Mouse (Mus musculus) forebrain, embryonic 11.5 days (tissue): ENCODE measurements at regions not wholly inside any gene's neighbourhood (a gene's known extent, or its start where the extent isn't known, plus 50 kb on each side); places are given as distances from the start of the nearest gene placed in this dataset. TPM values are rescaled to one million over a fixed set of nuclear protein-coding genes. Genes with fewer than 3 reads are reported as not detected.

Experiments
- ATAC-seq: fragments of 200-750 bp; cut with Nextera tagmentation; replicated peaks from 2 replicates; pipeline ENCODE4 v1.8.0; 2017; ENCODE audit warnings: moderate TSS enrichment; ENCODE audit not compliant: low FRiP score
- DNase-seq: peaks from one replicate; pipeline ENCODE4 v3.0.0-alpha.2; 2017; ENCODE audit warnings: low spot score
- H3K27ac ChIP-seq: fragments of 300-500 bp; sonication (generic); 2 replicates; pipeline ENCODE4 v1.5.1; 2014; ENCODE audit warnings: low read depth, low read length
- H3K27me3 ChIP-seq: fragments of 300-500 bp; sonication (generic); 2 replicates; pipeline ENCODE4 v1.6.1; 2014; ENCODE audit warnings: mild to moderate bottlenecking, low read length, mixed read lengths; ENCODE audit not compliant: control insufficient read depth, insufficient read depth
- H3K36me3 ChIP-seq: fragments of 300-500 bp; sonication (generic); 2 replicates; pipeline ENCODE4 v1.6.1; 2014; ENCODE audit warnings: mild to moderate bottlenecking, low read length, moderate library complexity, mixed read lengths; ENCODE audit not compliant: control insufficient read depth, insufficient read depth
- H3K4me1 ChIP-seq: fragments of 300-500 bp; sonication (generic); replicated peaks from 2 replicates; pipeline ENCODE4 v1.6.1; 2014; ENCODE audit warnings: low read length, mixed read lengths; ENCODE audit not compliant: control insufficient read depth, insufficient read depth
- H3K4me2 ChIP-seq: fragments of 300-500 bp; sonication (generic); 2 replicates; pipeline ENCODE4 v1.6.1; 2014; ENCODE audit warnings: low read depth, mild to moderate bottlenecking, low read length, moderate library complexity, mixed read lengths; ENCODE audit not compliant: severe bottlenecking
- H3K4me3 ChIP-seq: fragments of 300-500 bp; sonication (generic); 2 replicates; pipeline ENCODE4 v1.5.1; 2014; ENCODE audit warnings: low read depth, low read length
- H3K9ac ChIP-seq: fragments of 300-500 bp; sonication (generic); 2 replicates; pipeline ENCODE4 v1.6.1; 2014; ENCODE audit warnings: low read length
- H3K9me3 ChIP-seq: fragments of 300-500 bp; sonication (generic); 2 replicates; pipeline ENCODE4 v1.6.1; 2016; ENCODE audit warnings: low read length, mixed read lengths; ENCODE audit not compliant: control insufficient read depth
- WGBS: fragments of 180-500 bp; shearing (Covaris S2); extraction: QIAGEN DNeasy Blood & Tissue Kit; methylation state at CpG from one replicate; pipeline ENCODE4 v1.1.7; 2014; 5-methylcytosine and 5-hydroxymethylcytosine counted together
- microRNA counts: library from miRNA; unstranded; fragments of <30 nt; microRNA quantifications from one replicate; lab custom pipeline; 2015
- microRNA-seq: library from miRNA; unstranded; fragments of <30 nt; microRNA quantifications from one replicate; pipeline ENCODE4, GENCODE M21; 2016; ENCODE audit not compliant: insufficient number of aligned reads

DNA sequence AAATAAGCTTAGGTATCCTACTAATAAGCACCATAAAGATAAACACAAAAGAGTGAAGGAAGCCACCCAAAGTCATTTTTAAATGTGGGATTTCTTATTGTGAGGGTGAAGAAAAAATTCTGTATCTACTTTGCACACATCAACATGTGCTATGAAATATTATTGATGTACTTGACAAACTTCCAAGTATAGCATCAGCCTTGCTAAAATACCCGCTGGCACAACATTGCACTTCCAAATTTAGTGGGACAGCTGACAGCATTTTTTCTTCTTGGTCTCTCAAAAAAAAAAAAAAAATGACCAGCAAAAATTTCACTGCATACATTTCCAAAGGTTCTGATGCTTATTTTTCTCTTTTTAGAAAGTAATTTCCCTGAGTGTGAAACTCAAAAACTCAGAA is 101.9 kb upstream of the Tll1 start:
- no peak overlapping the region for H3K4me2 ChIP-seq
- no peaks in the 10 kb centered on the region for H3K27me3 ChIP-seq
- no peaks in the 10 kb centered on the region for H3K4me1 ChIP-seq
- ATAC-seq: no peak
- no peak for DNase-seq
- no peaks in the 10 kb centered on the region for H3K36me3 ChIP-seq
- no peak overlapping the region for H3K27ac ChIP-seq
- WGBS: 92% methylated on average over 1 of the region's 1 CpGs
- H3K9ac ChIP-seq: no peak overlapping the region
- no peaks in the 10 kb centered on the region for H3K9me3 ChIP-seq
- no peak overlapping the region for H3K4me3 ChIP-seq

DNA sequence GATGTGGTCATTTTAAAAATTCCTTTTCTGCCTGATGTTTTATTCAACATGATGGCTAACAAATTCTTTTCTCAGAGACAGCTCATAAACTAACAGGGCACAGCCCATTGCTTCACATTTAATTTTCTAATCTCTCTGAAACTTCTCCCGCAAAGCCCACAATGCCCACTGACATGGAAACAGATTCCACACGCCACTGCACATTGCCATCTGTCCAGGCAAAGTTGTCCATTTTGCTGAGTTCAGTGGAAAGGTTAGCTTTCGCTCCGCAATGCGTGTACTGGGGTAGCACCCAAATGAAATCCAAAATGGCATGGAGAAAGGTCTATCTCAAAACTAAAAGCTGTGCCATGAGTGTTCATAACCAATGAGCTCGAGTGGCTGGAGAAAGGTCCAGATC is 76.7 kb upstream of the Tll1 start:
- Histone ChIP-seq H3K9ac (no peak overlapping the region), H3K36me3 (no peaks in the 10 kb centered on the region), H3K27ac (no peak overlapping the region), H3K9me3 (no peaks in the 10 kb centered on the region), H3K4me2 (no peak overlapping the region), H3K4me1 (no peaks in the 10 kb centered on the region), H3K4me3 (no peak overlapping the region), H3K27me3 (no peaks in the 10 kb centered on the region)
- ATAC-seq (no peak), DNase-seq (no peak)
- 87% methylated on average over 6 of the region's 6 CpGs for WGBS

DNA sequence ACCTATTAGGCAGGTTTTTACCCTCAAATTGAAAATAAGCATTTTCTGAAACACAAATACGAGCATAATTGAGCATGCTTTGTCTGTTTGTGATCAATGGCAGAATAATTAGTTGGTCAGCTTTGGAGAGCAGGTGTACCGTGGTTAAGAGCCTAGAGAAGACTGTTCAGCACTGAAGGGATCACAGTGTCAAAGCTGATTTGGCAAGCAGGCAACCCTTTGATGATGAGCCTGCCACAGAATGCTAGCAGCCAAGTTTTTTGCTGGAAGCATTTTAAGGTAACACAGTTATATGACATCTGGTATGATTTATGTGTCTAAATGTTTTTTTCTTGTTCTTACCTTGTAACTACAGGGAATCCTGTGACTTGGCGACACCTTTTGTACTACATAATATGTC is 75.5 kb upstream of the Tll1 start:
- Histone ChIP-seq H3K4me2 (no peak overlapping the region), H3K4me1 (no peaks in the 10 kb centered on the region), H3K4me3 (no peak overlapping the region), H3K9ac (no peak overlapping the region), H3K36me3 (no peaks in the 10 kb centered on the region), H3K27me3 (no peaks in the 10 kb centered on the region), H3K9me3 (no peaks in the 10 kb centered on the region), H3K27ac (no peak overlapping the region)
- ATAC-seq (no peak), DNase-seq (no peak)
- WGBS: 53% methylated on average over 3 of the region's 3 CpGs

DNA sequence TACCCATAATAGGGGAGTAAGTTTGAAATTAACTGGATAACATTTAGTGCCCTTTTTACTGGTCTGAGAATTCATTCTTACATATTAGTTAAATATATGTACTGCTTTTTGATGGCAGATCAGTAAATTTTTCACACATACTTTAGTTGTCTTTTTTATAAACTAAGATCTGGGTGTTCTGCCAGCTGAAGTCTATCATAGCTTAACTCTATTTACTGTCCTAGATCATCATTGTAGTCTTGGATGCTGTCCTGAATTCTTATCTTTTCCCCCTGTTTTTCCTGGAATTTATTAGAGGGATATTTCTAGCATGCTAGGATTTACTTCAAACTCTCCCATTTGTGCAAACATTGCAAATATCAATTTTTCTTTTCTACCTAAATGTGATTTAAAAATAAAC is 74.3 kb upstream of the Tll1 start:
- Histone ChIP-seq H3K9ac (no peak overlapping the region), H3K4me2 (no peak overlapping the region), H3K4me1 (no peaks in the 10 kb centered on the region), H3K4me3 (no peak overlapping the region), H3K27ac (no peak overlapping the region), H3K9me3 (no peaks in the 10 kb centered on the region), H3K36me3 (no peaks in the 10 kb centered on the region), H3K27me3 (no peaks in the 10 kb centered on the region)
- no peak for DNase-seq
- no peak for ATAC-seq

DNA sequence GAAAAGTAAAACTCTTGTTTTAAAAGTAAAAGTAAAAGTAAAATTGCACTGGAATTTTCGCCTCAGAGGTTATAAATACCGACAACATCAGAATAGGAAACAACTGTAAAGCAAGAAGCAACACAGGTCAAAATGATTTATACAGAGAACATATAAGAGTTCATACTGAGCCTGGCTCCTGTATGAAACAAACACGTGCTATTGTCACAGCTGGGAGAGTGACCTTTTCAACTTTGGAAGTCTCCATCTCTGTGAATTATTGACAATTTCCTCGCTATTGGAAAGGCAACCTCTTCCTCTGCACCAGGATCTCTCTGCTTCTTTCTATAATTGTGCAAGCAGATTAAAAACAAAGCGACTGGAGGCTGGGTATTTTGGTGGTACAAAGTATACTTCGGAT is 70.0 kb upstream of the Tll1 start:
- H3K27ac ChIP-seq: no peak overlapping the region
- no peak overlapping the region for H3K9ac ChIP-seq
- no peak for DNase-seq
- no peak overlapping the region for H3K4me2 ChIP-seq
- no peak for ATAC-seq
- H3K4me1 ChIP-seq: no peaks in the 10 kb centered on the region
- 85% methylated on average over 6 of the region's 6 CpGs for WGBS
- no peaks in the 10 kb centered on the region for H3K9me3 ChIP-seq
- H3K36me3 ChIP-seq: no peaks in the 10 kb centered on the region
- H3K27me3 ChIP-seq: no peaks in the 10 kb centered on the region
- H3K4me3 ChIP-seq: no peak overlapping the region

DNA sequence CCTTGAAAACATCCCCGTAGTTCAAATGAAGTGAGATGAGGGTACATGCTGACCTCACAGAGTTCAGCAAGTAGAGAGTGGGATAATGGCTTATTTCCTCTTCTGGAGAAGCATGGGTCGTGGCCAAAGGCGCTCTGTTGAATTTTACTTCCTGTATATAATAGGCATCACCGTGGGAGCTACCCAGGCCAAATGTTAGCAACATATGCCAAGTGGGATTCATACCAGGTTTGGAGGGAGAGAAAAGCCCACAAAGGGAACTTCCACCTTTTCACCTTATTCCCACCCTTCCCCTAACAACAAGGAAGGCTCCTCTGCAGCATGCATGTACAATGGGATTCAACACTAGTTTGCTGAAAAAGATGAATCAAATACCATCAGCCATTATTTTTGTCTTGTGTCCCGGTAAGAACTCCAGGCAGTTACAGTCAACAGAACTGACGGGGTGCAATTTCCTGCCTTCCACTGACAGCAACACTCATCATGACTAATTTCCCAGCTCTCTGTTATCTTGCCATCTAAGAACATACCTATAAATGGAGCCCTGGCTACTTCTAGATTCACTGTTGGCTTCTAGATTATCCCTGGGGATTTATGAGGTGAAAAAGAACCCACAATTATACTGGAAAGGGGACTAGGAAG is 59.4 kb upstream of the Tll1 start:
- H3K4me2 ChIP-seq: no peak overlapping the region
- whole genome bisulfite sequencing: 86% methylated on average over 6 of the region's 6 CpGs
- H3K27me3 ChIP-seq: no peaks in the 10 kb centered on the region
- no peak overlapping the region for H3K4me3 ChIP-seq
- H3K27ac ChIP-seq: no peak overlapping the region
- no peak overlapping the region for H3K9ac ChIP-seq
- ATAC-seq (no peak), DNase-seq (no peak)
- no peaks in the 10 kb centered on the region for H3K4me1 ChIP-seq
- H3K36me3 ChIP-seq: no peaks in the 10 kb centered on the region
- H3K9me3 ChIP-seq: no peaks in the 10 kb centered on the region

MicroRNA genes in the stretch of these regions (microRNA counts, 519-probe panel; counts per million panel counts)
- microRNA mmu-miR-710 (lab: Ali Mortazavi, UCI): 31.2 counts per million

Small RNA genes in the stretch of these regions (microRNA-seq; reads per million reads assigned to microRNA genes)
- gene Mir710: not detected
